Mouse (Mus musculus): ENCODE data around the gene Il1r1.

DNA sequence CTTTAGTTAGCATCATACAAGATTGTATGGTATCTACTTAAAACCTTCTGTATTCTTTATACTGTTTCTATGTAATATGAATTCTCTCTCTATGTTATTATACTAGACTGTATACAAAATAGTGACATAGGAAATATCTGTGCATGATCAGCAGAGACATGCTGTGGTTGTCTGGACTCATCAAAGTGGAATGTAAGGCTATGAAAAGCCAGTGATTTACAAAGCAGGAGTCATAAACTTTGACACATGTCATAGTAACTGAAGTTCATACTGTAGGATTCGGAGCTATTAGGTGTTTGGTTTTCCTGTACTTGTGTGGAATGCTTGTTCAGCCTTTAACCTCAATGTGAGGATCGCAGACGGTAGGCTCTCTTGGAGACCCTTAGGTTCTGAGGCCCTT, 8.7 kb downstream of the Il1r1 start:
- TF ChIP-seq CTCF (IDR thresholded peaks at IDR 0.05; ENCODE audit: control insufficient read depth, insufficient read depth, low read length) (no peak), POLR2A (IDR thresholded peaks at IDR 0.05; ENCODE audit: borderline replicate concordance, control insufficient read depth, low read depth, low read length) (no peak)
